Mouse (Mus musculus): ENCODE data around the gene Hist3h2ba.

DNA sequence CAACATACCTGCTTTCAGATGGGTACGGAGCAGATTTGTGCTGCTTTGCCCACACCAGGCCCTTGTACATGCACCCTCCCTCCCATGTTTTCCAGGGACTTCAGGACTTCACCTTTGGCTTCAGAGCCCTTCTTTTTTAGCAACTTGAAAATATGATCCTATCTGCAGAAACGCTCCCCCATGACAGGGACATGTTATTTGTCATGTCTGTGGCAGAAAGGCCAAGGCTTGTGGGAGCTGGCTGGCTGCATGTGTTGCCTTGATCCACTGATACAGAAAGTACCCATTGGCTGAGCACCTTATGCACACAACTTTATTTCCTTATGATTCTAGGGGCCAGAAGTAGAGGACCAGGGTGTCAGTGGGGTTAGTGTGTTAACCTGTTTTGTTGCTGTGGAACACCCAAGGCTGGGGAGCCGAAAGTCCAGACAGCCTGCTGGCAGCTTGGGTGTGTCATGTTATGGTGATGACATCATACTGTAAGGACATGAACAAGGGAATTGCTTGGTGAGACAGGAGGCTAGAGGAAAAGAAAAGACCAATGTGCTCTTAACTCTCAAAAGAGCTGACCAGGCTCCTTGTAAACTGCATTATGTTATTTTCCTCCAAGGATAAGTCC lies 36.7 kb downstream of the Hist3h2ba start:
- no peak for TF ChIP-seq CTCF (conservative IDR thresholded peaks at IDR 0.05; ENCODE audit: low read length)
- TF ChIP-seq POU5F1 (IDR thresholded peaks at IDR 0.05; ENCODE audit: borderline replicate concordance, low read length), result no peak
- no peak for TF ChIP-seq NANOG (IDR thresholded peaks at IDR 0.05; ENCODE audit: borderline replicate concordance, low read length)

Measured in E14TG2a.4 (cell line).